Mouse (Mus musculus): ENCODE measurements around the gene Hs3st4. TPM values are rescaled to one million over a fixed set of nuclear protein-coding genes. Genes with fewer than 3 reads are reported as not detected.

Gene Hs3st4
- total and polyA plus RNA-seq, 2 experiments from 2014 or later: 17.3 to 31.8 TPM

DNA sequence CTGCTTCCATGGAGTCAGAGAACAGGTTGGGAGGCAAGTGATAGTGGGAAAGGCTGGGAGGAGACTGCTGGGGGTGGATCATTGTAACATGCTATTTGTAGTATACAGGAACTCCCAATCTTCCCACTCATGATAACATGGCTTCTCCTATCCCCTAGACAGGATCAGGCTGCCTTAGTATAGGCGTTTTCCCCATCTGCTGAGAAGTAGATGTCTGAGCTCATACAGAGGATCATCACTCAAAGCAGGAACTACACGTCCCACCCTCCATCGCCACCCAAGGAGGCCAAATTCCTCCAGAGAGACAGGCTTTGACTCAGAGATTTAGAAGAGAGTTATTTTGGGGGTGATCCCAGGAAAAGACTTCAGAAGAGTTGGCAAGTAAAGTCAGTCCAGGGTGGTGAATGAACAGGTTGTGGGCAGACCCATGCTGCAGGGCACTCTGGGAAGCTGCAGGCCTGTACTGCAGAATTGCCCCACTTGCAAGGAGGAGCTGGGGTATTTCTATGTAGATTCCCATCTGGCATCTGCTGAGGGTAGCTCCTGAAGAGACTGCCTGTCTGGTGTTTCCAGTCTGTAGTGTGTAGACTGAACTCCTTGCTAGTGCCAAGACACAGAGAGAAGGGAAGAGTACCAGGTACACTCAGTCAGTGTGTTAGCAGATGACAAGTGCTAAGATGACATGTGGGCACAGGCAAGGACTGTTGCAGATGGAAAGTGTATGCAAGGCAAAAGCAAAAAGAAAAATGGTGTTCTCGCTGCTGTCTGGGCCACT is 255.4 kb downstream of the Hs3st4 start:
- no peaks in the 10 kb centered on the region for H3K27me3 ChIP-seq (ENCODE audit: insufficient read depth, low read length)
- no peak for ATAC-seq

DNA sequence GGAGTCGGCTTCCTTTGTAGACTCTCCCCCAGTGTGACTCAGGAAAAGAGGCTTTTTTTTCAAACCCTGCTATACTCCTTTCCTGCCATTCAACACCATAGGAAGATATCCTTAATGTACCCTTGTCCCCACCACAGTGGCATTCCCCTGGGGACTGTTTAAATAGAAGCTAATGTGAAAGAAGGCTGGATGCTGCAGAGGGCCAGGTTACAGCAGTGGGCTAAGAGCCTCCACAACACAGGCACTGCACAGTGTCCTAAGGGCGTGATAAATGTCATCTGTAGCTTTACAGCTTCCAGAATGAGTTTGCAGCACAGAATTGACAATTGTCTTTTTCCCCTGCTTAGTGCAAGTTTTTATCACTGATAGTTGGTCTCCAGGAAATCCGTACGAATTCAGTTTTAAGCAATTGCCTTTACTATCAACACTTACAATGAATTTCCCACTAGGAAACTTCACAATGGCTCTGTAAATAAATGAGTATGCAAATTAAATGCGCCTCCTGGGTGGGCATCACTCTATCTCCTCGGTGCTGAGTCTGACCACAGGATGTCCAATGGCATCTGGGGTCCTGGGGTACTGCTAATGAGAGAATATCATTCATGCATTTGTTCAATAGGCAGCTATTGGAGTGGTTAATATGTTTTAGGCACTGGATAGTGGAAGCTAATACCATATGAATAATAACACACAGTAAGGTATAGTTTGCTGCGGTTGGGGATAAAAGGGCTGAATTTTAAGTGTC is 257.4 kb downstream of the Hs3st4 start:
- H3K4me2 ChIP-seq (ENCODE audit: low read depth): no peak overlapping the region
- H3K27me3 ChIP-seq (ENCODE audit: insufficient read depth, low read length): no peaks in the 10 kb centered on the region
- no peak overlapping the region for H3K9ac ChIP-seq
- ATAC-seq (no peak), DNase-seq (no peak)
- H3K9me3 ChIP-seq (ENCODE audit: low read length): no peaks in the 10 kb centered on the region
- no peak overlapping the region for H3K27ac ChIP-seq (ENCODE audit: low read depth, low read length)
- H3K4me1 ChIP-seq (ENCODE audit: insufficient read depth): no peaks in the 10 kb centered on the region
- TF ChIP-seq CTCF (IDR thresholded peaks at IDR 0.05; ENCODE audit: low read depth): no peak
- WGBS: 16% methylated on average over 7 of the region's 7 CpGs
- H3K4me3 ChIP-seq (ENCODE audit: low read depth, low read length): no peak overlapping the region
- H3K36me3 ChIP-seq (ENCODE audit: insufficient read depth): no peaks in the 10 kb centered on the region

More for the DNA sequence above, 255.4 kb downstream of the Hs3st4 start:
- WGBS: 89% methylated on average over 4 of the region's 4 CpGs
- Histone ChIP-seq H3K9ac (no peak overlapping the region), H3K9me3 (ENCODE audit: low read length) (no peaks in the 10 kb centered on the region), H3K4me2 (ENCODE audit: low read depth) (no peak overlapping the region), H3K4me1 (ENCODE audit: insufficient read depth) (no peaks in the 10 kb centered on the region), H3K27ac (ENCODE audit: low read depth, low read length) (no peak overlapping the region), H3K36me3 (ENCODE audit: insufficient read depth) (no peaks in the 10 kb centered on the region), H3K4me3 (ENCODE audit: low read depth, low read length) (no peak overlapping the region)
- DNase-seq: no peak
- TF ChIP-seq CTCF (IDR thresholded peaks at IDR 0.05; ENCODE audit: low read depth): no peak

DNA sequence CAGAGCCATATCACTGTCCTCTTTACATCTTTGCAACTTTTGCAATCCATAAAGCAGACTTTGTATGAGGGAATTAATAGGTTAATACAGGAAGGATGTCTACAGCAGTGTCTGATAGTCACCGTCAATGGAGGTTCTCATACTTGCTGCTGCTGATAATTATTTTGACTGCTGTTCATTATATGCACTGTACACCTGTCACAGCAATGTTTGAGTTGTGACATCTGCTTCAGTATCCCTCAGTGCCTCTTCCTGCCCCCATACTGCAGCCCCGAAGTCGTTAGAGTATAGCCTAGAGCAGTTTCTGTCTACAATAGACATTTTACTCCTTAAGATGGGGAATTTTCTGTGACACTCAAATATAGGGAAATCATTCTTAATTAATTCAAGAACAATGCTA is 267.2 kb downstream of the Hs3st4 start:
- no peaks in the 10 kb centered on the region for H3K9me3 ChIP-seq (ENCODE audit: low read length)

DNA sequence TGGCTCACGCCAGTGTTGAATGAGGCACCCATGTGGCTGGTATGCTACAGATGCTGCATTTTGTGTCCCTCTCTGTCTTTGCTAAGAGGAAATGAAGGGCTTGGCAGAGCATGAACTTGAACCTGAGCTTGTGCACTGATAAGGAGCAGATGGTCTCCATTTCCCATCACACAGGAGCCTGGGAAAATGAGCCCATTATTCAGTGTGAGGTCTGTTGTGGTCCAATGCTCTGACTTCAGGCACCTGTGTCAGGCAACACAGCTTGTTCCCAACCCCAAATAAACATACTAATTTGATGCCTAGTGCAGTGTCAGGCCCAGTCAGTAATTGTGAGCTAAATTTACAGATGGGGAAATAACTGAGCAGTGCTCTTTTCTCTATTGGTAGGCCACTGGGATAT is 267.9 kb downstream of the Hs3st4 start:
- no peak for ATAC-seq
- H3K27me3 ChIP-seq (ENCODE audit: insufficient read depth, low read length): no peaks in the 10 kb centered on the region
- WGBS: 44% methylated on average over 1 of the region's 1 CpGs
- H3K4me3 ChIP-seq (ENCODE audit: low read depth, low read length): no peak overlapping the region
- H3K4me2 ChIP-seq (ENCODE audit: low read depth): no peak overlapping the region
- H3K27ac ChIP-seq (ENCODE audit: low read depth, low read length): no peak overlapping the region
- H3K9me3 ChIP-seq (ENCODE audit: low read length): no peaks in the 10 kb centered on the region
- no peaks in the 10 kb centered on the region for H3K36me3 ChIP-seq (ENCODE audit: insufficient read depth)
- no peak overlapping the region for H3K9ac ChIP-seq
- no peaks in the 10 kb centered on the region for H3K4me1 ChIP-seq (ENCODE audit: insufficient read depth)
- no peak for TF ChIP-seq CTCF (IDR thresholded peaks at IDR 0.05; ENCODE audit: low read depth)
- DNase-seq: no peak

More for the DNA sequence above, 267.2 kb downstream of the Hs3st4 start:
- no peak overlapping the region for H3K4me2 ChIP-seq (ENCODE audit: low read depth)
- H3K4me1 ChIP-seq (ENCODE audit: insufficient read depth): no peaks in the 10 kb centered on the region
- no peak overlapping the region for H3K9ac ChIP-seq
- H3K27ac ChIP-seq (ENCODE audit: low read depth, low read length): no peak overlapping the region
- no peak for ATAC-seq
- DNase-seq: no peak
- no peaks in the 10 kb centered on the region for H3K27me3 ChIP-seq (ENCODE audit: insufficient read depth, low read length)
- no peak for TF ChIP-seq CTCF (IDR thresholded peaks at IDR 0.05; ENCODE audit: low read depth)
- 50% methylated on average over 3 of the region's 3 CpGs for WGBS
- H3K36me3 ChIP-seq (ENCODE audit: insufficient read depth): no peaks in the 10 kb centered on the region
- no peak overlapping the region for H3K4me3 ChIP-seq (ENCODE audit: low read depth, low read length)

DNA sequence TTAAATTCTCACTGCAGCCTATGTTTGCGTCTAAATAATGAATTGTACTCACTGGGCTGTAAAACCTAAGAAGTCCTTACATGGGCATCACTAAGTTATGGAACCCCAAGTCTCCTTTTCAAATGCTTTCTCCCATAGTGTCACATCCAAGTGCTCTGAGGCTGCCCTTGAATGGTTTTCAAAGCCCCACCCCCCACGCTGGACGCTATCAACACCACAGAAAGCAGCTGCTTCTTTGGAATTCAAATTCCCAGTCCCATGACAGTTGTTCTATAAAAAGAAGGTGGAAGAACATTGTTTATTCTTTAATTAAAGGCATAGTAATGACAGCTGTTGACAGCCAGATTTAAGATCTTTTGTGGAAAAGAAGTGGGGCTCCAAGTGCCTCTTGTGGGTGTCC is 275.8 kb downstream of the Hs3st4 start:
- no peak for TF ChIP-seq CTCF (IDR thresholded peaks at IDR 0.05; ENCODE audit: low read depth)
- no peak overlapping the region for H3K9ac ChIP-seq
- no peaks in the 10 kb centered on the region for H3K27me3 ChIP-seq (ENCODE audit: insufficient read depth, low read length)
- no peaks in the 10 kb centered on the region for H3K36me3 ChIP-seq (ENCODE audit: insufficient read depth)
- H3K4me2 ChIP-seq (ENCODE audit: low read depth): no peak overlapping the region
- no peaks in the 10 kb centered on the region for H3K9me3 ChIP-seq (ENCODE audit: low read length)
- no peaks in the 10 kb centered on the region for H3K4me1 ChIP-seq (ENCODE audit: insufficient read depth)
- H3K4me3 ChIP-seq (ENCODE audit: low read depth, low read length): no peak overlapping the region
- H3K27ac ChIP-seq (ENCODE audit: low read depth, low read length): no peak overlapping the region
- DNase-seq (no peak), ATAC-seq (no peak)
- WGBS: 54% methylated on average over 3 of the region's 3 CpGs

DNA sequence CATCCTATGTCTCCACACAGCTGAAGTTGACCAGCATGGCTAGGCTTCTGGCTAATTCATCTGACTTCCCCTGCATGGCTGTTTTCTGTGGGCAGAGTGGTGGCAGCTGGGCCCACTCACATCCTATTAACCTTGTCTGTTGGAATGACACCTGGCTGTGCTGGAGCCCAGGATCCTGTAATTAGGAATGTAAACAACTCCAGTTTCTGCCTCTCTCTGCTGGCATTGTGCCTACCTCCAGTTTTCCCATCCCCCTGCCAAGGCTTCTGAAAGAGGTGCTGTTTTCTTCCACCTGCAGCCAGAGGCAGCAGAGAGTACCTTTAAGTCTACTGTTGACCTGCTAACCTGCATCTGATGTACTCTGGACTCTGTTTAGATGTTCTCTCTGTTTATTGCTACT is 288.1 kb downstream of the Hs3st4 start:
- H3K4me2 ChIP-seq (ENCODE audit: low read depth): no peak overlapping the region
- H3K4me1 ChIP-seq (ENCODE audit: insufficient read depth): no peaks in the 10 kb centered on the region
- no peaks in the 10 kb centered on the region for H3K9me3 ChIP-seq (ENCODE audit: low read length)
- H3K4me3 ChIP-seq (ENCODE audit: low read depth, low read length): no peak overlapping the region
- peak; percentile 17 for DNase-seq
- H3K9ac ChIP-seq: no peak overlapping the region
- no peaks in the 10 kb centered on the region for H3K27me3 ChIP-seq (ENCODE audit: insufficient read depth, low read length)
- no peaks in the 10 kb centered on the region for H3K36me3 ChIP-seq (ENCODE audit: insufficient read depth)
- no peak overlapping the region for H3K27ac ChIP-seq (ENCODE audit: low read depth, low read length)
- peak; percentile 22; the same call in 1 of the 2 replicates for TF ChIP-seq CTCF (IDR thresholded peaks at IDR 0.05; ENCODE audit: low read depth)
- no peak for ATAC-seq

DNA sequence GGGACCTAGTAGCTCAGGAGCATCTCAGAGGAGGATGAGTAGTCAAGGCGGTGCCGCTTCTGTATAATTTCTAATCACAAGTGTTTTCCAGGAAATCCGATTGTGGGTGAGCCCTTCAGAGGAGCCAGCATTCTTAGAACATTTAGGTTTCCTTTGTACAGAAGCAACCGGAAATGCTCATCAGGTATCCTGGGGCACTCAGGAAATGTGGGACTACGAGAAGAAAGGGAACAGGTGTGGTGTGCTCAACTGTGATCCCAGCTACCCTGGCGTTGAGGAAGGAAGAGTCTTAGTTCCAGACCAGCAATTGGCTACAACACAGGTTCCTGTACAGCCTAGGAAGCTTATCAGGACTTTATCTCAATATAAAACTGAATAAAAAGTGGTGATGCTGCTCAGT is 307.2 kb downstream of the Hs3st4 start:
- 87% methylated on average over 6 of the region's 6 CpGs for WGBS
- no peak overlapping the region for H3K27ac ChIP-seq (ENCODE audit: low read depth, low read length)
- H3K27me3 ChIP-seq (ENCODE audit: insufficient read depth, low read length): no peaks in the 10 kb centered on the region
- no peak overlapping the region for H3K9ac ChIP-seq
- ATAC-seq (no peak), DNase-seq (no peak)
- H3K4me1 ChIP-seq (ENCODE audit: insufficient read depth): no peaks in the 10 kb centered on the region
- no peak overlapping the region for H3K4me2 ChIP-seq (ENCODE audit: low read depth)
- no peaks in the 10 kb centered on the region for H3K36me3 ChIP-seq (ENCODE audit: insufficient read depth)
- H3K9me3 ChIP-seq (ENCODE audit: low read length): no peaks in the 10 kb centered on the region
- no peak for TF ChIP-seq CTCF (IDR thresholded peaks at IDR 0.05; ENCODE audit: low read depth)
- H3K4me3 ChIP-seq (ENCODE audit: low read depth, low read length): no peak overlapping the region
